Mouse (Mus musculus): ENCODE results near the gene Col6a3. TPM values are rescaled to one million over a fixed set of nuclear protein-coding genes. Genes with fewer than 3 reads are reported as not detected.

Gene Col6a3
- total RNA-seq, 4 experiments from 2014 or later, result 3.1 to 5.4 (median 4.3) TPM

GRCm38 (mm10) chr1:90797276-90797891 lies 46.4 kb downstream of the Col6a3 start:
- no peak for DNase-seq (ENCODE audit: low spot score in 2 of 2)

GRCm38 (mm10) chr1:90793368-90793767 lies 50.4 kb downstream of the Col6a3 start:
- no peak for DNase-seq (ENCODE audit: low spot score in 2 of 2)

- no peak for DNase-seq (ENCODE audit: low spot score in 2 of 2)
Measured at GRCm38 (mm10) chr1:90790925-90791324, 52.8 kb downstream of the Col6a3 start.

- no peak for DNase-seq (ENCODE audit: low spot score in 2 of 2)
Measured at GRCm38 (mm10) chr1:90789506-90789905, 54.3 kb downstream of the Col6a3 start.

- DNase-seq (ENCODE audit: low spot score in 2 of 2), result no peak
Measured at GRCm38 (mm10) chr1:90780446-90780845, 63.3 kb downstream of the Col6a3 start.

GRCm38 (mm10) chr1:90779072-90779471 lies 64.7 kb downstream of the Col6a3 start:
- no peak for DNase-seq (ENCODE audit: low spot score in 2 of 2)

- DNase-seq (ENCODE audit: low spot score in 2 of 2), result no peak
Measured at GRCm38 (mm10) chr1:90775477-90776241, 68.1 kb downstream of the Col6a3 start.

GRCm38 (mm10) chr1:90771172-90771571 lies 72.6 kb downstream of the Col6a3 start:
- DNase-seq (ENCODE audit: low spot score in 2 of 2), result no peak

GRCm38 (mm10) chr1:90770027-90770426 lies 73.7 kb downstream of the Col6a3 start:
- DNase-seq (ENCODE audit: low spot score in 2 of 2), result no peak

- DNase-seq (ENCODE audit: low spot score in 2 of 2), result no peak
Measured at GRCm38 (mm10) chr1:90769301-90769700, 74.5 kb downstream of the Col6a3 start.

GRCm38 (mm10) chr1:90758091-90758673 lies 85.6 kb downstream of the Col6a3 start:
- DNase-seq (ENCODE audit: low spot score in 2 of 2), result no peak

GRCm38 (mm10) chr1:90753869-90754563 lies 89.8 kb downstream of the Col6a3 start:
- no peak for DNase-seq (ENCODE audit: low spot score in 2 of 2)

- peak; percentile 23 to 38 for DNase-seq (ENCODE audit: low spot score in 2 of 2)
Measured at GRCm38 (mm10) chr1:90751221-90751620, 92.5 kb downstream of the Col6a3 start.

GRCm38 (mm10) chr1:90750169-90750568 lies 93.6 kb downstream of the Col6a3 start:
- DNase-seq (ENCODE audit: low spot score in 2 of 2), result no peak

GRCm38 (mm10) chr1:90748544-90748943 lies 95.2 kb downstream of the Col6a3 start:
- DNase-seq (ENCODE audit: low spot score in 2 of 2), result peak; percentile 44 to 49

GRCm38 (mm10) chr1:90743941-90744386 lies 99.8 kb downstream of the Col6a3 start:
- DNase-seq (ENCODE audit: low spot score in 2 of 2), result peak; percentile 25 to 33

GRCm38 (mm10) chr1:90743445-90743844 lies 100.3 kb downstream of the Col6a3 start:
- no peak for DNase-seq (ENCODE audit: low spot score in 2 of 2)

- no peak for DNase-seq (ENCODE audit: low spot score in 2 of 2)
Measured at GRCm38 (mm10) chr1:90742641-90743040, 101.1 kb downstream of the Col6a3 start.

- DNase-seq (ENCODE audit: low spot score in 2 of 2), result no peak
Measured at GRCm38 (mm10) chr1:90740216-90741170, 103.3 kb downstream of the Col6a3 start.

- DNase-seq (ENCODE audit: low spot score in 2 of 2), result no peak
Measured at GRCm38 (mm10) chr1:90738913-90739312, 104.9 kb downstream of the Col6a3 start.

GRCm38 (mm10) chr1:90729466-90729865 lies 114.3 kb downstream of the Col6a3 start:
- no peak for DNase-seq (ENCODE audit: low spot score in 2 of 2)

Measured in layer of hippocampus, adult 8-10 months (tissue).